Mouse (Mus musculus): ENCODE results near the gene Sf3b2. TPM values are rescaled to one million over a fixed set of nuclear protein-coding genes. Genes with fewer than 3 reads are reported as not detected.

Sf3b2 gene
- polyA plus RNA-seq (2014; fragmentation: Illumina TruSeq; extraction: RNeasy Lipid Tissue Mini Kit (QIAGEN cat#74804); ENCODE audit: low read depth, low replicate concordance), result 42.7 TPM

DNA sequence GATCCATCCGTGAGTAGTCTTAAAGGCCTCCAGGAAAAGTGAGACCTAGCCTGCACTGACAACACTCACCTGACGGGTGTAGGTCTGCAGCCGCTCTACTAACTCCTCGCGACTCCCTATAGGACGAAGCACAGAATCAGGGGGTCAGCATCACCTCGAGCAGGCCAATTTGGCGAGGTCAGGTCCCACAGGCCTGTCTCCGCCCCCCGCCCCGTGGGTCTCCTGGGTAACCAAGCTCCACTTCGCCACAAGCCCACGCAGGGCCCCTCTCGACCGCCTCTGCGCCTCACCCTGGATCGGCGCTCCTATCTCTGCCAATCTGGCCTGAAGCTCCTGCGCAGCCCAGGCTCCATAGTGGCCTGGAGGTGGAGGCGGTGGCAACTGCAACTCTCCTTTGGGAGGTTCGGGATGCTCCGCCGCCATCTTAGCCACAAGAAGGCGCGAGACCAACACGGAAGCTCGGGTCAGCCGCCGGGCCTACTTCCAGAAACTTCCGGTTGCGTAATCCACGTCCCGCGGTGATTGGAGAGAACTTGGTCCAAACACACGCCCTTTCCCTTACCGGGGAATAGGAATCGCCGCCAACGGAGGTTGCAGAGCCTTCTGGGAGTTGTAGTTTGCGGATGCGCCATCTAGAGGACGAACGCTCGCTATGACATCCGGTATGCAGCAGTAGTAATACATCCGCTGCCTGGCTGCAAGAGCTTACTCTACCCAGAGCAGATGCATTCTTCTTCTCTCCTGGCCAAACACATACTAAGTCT is at the start of gene Sf3b2:
TSS of gene Sf3b2 (minus strand) at position 484 of the 764 bp plus-strand sequence.

DNA sequence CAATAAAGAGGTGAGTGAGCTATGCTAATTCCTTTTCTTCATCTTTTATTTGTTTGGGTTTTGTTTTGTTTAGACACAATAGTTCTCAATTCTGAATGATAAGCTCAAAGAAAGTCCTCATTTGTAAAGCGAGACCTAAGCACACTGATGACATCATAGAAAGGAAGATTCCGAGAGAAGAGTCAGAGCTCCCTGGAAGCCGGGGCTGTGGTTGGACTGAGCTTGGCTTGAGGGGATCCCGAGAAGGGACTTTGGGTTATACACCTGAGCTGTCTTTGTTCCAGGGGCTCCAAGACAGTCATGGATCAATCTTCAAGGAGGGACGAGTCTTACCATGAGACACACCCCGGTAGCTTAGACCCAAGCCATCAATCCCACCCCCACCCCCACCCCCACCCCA is 40.2 kb upstream of the Sf3b2 start, which contains the start of gene Catsper1:
TSS of gene Catsper1 (plus strand) at position 301 of the 400 bp plus-strand sequence.

DNA sequence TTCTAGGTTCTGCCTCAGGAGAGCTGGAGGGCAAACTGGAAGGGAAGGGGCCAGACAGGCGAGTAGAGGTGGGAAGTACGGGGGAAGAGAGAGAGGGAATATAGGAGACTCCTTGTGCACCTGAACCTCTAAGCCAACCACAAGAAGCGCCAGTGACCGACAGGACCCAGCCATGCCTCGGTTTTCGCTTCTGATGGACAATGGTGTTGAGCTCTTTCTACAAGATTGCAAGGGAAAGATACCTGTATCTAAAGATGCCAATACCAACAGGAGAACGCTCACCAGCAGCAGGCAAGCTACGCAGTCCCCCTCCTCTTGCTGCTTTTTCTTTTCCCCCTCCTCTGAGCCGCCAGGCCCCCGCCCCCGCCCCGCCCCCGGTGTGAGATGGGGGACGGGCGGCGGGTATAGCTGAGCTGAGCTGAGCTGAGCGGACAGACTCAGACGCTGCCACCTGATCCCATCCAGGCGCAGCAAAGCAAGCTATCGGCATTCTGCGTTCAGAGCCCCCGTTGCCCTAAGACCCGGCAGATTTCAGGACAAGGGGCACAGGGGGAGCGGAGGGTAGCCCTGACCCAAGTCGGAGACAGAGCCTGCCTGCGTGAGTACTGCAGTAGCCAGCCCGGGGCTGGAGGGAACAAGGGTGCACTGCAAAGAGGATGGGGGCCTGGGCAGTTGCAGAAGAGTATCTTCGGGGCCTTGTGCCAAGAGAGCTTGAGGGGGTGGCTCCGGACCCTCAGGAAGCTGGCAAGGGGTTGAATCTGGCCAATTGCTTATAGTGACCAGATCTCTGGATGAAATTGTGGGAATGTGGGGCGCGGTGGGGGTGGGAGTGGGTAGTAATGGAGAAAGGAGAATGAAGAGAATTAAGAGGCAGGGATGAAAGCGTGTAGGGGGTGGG is 2.9 kb upstream of the Sf3b2 start, which contains the start of gene Gal3st3:
TSS of gene Gal3st3 (plus strand) at position 429 of the 898 bp plus-strand sequence.

DNA sequence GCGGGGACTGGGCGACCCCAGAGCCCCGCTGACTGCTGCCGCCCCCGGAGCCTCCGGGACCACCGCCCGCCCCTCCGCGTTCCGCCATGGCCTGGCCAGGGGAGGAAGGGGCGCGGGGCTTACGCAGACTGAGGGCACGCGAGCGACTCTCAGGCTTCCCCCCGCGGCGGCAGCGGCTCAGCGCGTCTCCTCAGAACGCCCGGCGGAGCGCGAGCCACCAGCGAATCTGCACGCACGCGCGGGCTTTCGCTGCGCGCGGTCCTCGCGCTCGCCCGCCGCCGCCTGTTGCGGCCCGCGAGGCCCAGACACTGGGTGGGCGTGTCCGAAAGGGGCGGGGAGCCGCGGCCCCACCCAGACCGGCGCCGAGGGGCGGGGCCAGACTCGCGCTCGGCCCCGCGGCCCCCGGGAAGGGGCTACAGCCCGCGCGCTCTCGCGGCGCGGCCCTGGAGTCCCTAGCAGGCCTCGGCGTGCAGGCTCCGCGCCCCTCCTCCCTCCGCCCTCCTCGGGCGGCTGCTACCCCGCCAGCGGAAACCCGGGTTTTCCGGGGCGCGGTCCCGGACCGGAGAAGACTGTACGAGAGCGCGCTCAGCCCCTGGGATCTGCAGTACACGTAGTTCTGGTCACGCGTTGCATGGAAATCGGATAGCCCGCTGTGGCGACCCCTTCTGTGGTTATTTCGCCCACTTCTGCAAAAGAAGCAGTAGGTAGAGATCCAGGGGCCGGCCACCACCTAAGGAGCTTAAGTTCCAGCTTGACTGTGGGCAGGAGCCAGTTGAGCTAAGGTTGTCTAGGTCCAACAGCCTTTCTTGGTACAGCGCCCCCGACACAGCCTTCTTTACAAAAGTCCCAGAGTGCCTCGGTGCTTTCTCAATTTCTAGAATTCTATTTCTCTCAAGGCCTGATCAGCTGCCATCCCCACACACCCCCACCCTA is 22.2 kb downstream of the Sf3b2 start, which contains the start of gene Pacs1:
TSS of gene Pacs1 (minus strand) at position 319 of the 933 bp plus-strand sequence.

Other genes with a start within 250 kb of the Sf3b2 start
- 1.6 TPM for gene Rin1, start 245.0 kb downstream of the Sf3b2 start, polyA plus RNA-seq (2014; fragmentation: Illumina TruSeq; extraction: RNeasy Lipid Tissue Mini Kit (QIAGEN cat#74804); ENCODE audit: low read depth, low replicate concordance)
- 0.10 TPM for gene Cd248, start 227.4 kb downstream of the Sf3b2 start, polyA plus RNA-seq (2014; fragmentation: Illumina TruSeq; extraction: RNeasy Lipid Tissue Mini Kit (QIAGEN cat#74804); ENCODE audit: low read depth, low replicate concordance)
- gene Tmem151a, start 209.9 kb downstream of the Sf3b2 start, polyA plus RNA-seq (2014; fragmentation: Illumina TruSeq; extraction: RNeasy Lipid Tissue Mini Kit (QIAGEN cat#74804); ENCODE audit: low read depth, low replicate concordance), result 4.4 TPM
- gene Yif1a, start 206.9 kb downstream of the Sf3b2 start, polyA plus RNA-seq (2014; fragmentation: Illumina TruSeq; extraction: RNeasy Lipid Tissue Mini Kit (QIAGEN cat#74804); ENCODE audit: low read depth, low replicate concordance), result 24.1 TPM
- 1.4 TPM for gene Cnih2, start 196.9 kb downstream of the Sf3b2 start, polyA plus RNA-seq (2014; fragmentation: Illumina TruSeq; extraction: RNeasy Lipid Tissue Mini Kit (QIAGEN cat#74804); ENCODE audit: low read depth, low replicate concordance)
- gene Rab1b, start 188.4 kb downstream of the Sf3b2 start, polyA plus RNA-seq (2014; fragmentation: Illumina TruSeq; extraction: RNeasy Lipid Tissue Mini Kit (QIAGEN cat#74804); ENCODE audit: low read depth, low replicate concordance), result 4.9 TPM
- 6.3 TPM for gene Klc2, start 176.9 kb downstream of the Sf3b2 start, polyA plus RNA-seq (2014; fragmentation: Illumina TruSeq; extraction: RNeasy Lipid Tissue Mini Kit (QIAGEN cat#74804); ENCODE audit: low read depth, low replicate concordance)
- 44.3 TPM for gene Pacs1, start 22.3 kb downstream of the Sf3b2 start, polyA plus RNA-seq (2014; fragmentation: Illumina TruSeq; extraction: RNeasy Lipid Tissue Mini Kit (QIAGEN cat#74804); ENCODE audit: low read depth, low replicate concordance)
- 0.18 TPM for gene Gal3st3, start 2.9 kb upstream of the Sf3b2 start, polyA plus RNA-seq (2014; fragmentation: Illumina TruSeq; extraction: RNeasy Lipid Tissue Mini Kit (QIAGEN cat#74804); ENCODE audit: low read depth, low replicate concordance)
- gene Catsper1, start 40.3 kb upstream of the Sf3b2 start, polyA plus RNA-seq (2014; fragmentation: Illumina TruSeq; extraction: RNeasy Lipid Tissue Mini Kit (QIAGEN cat#74804); ENCODE audit: low read depth, low replicate concordance), result 41.2 TPM
- not detected for gene Cst6, start 54.1 kb upstream of the Sf3b2 start, polyA plus RNA-seq (2014; fragmentation: Illumina TruSeq; extraction: RNeasy Lipid Tissue Mini Kit (QIAGEN cat#74804); ENCODE audit: low read depth, low replicate concordance)
- gene Eif1ad, start 71.3 kb upstream of the Sf3b2 start, polyA plus RNA-seq (2014; fragmentation: Illumina TruSeq; extraction: RNeasy Lipid Tissue Mini Kit (QIAGEN cat#74804); ENCODE audit: low read depth, low replicate concordance), result 13.1 TPM
- 12.7 TPM for gene Banf1, start 71.7 kb upstream of the Sf3b2 start, polyA plus RNA-seq (2014; fragmentation: Illumina TruSeq; extraction: RNeasy Lipid Tissue Mini Kit (QIAGEN cat#74804); ENCODE audit: low read depth, low replicate concordance)
- gene Sart1, start 93.2 kb upstream of the Sf3b2 start, polyA plus RNA-seq (2014; fragmentation: Illumina TruSeq; extraction: RNeasy Lipid Tissue Mini Kit (QIAGEN cat#74804); ENCODE audit: low read depth, low replicate concordance), result 2.7 TPM
- gene Tsga10ip, start 107.1 kb upstream of the Sf3b2 start, polyA plus RNA-seq (2014; fragmentation: Illumina TruSeq; extraction: RNeasy Lipid Tissue Mini Kit (QIAGEN cat#74804); ENCODE audit: low read depth, low replicate concordance), result 27.1 TPM
- 20.5 TPM for gene Drap1, start 129.5 kb upstream of the Sf3b2 start, polyA plus RNA-seq (2014; fragmentation: Illumina TruSeq; extraction: RNeasy Lipid Tissue Mini Kit (QIAGEN cat#74804); ENCODE audit: low read depth, low replicate concordance)
- 0.76 TPM for gene AI837181, start 129.7 kb upstream of the Sf3b2 start, polyA plus RNA-seq (2014; fragmentation: Illumina TruSeq; extraction: RNeasy Lipid Tissue Mini Kit (QIAGEN cat#74804); ENCODE audit: low read depth, low replicate concordance)
- gene Fosl1, start 152.1 kb upstream of the Sf3b2 start, polyA plus RNA-seq (2014; fragmentation: Illumina TruSeq; extraction: RNeasy Lipid Tissue Mini Kit (QIAGEN cat#74804); ENCODE audit: low read depth, low replicate concordance), result 0.57 TPM
- gene Ccdc85b, start 162.4 kb upstream of the Sf3b2 start, polyA plus RNA-seq (2014; fragmentation: Illumina TruSeq; extraction: RNeasy Lipid Tissue Mini Kit (QIAGEN cat#74804); ENCODE audit: low read depth, low replicate concordance), result 0.14 TPM
- gene Fibp, start 165.2 kb upstream of the Sf3b2 start, polyA plus RNA-seq (2014; fragmentation: Illumina TruSeq; extraction: RNeasy Lipid Tissue Mini Kit (QIAGEN cat#74804); ENCODE audit: low read depth, low replicate concordance), result 5.3 TPM
- gene Ctsw, start 173.1 kb upstream of the Sf3b2 start, polyA plus RNA-seq (2014; fragmentation: Illumina TruSeq; extraction: RNeasy Lipid Tissue Mini Kit (QIAGEN cat#74804); ENCODE audit: low read depth, low replicate concordance), result not detected
- 0.52 TPM for gene Efemp2, start 178.5 kb upstream of the Sf3b2 start, polyA plus RNA-seq (2014; fragmentation: Illumina TruSeq; extraction: RNeasy Lipid Tissue Mini Kit (QIAGEN cat#74804); ENCODE audit: low read depth, low replicate concordance)
- gene Mus81, start 192.9 kb upstream of the Sf3b2 start, polyA plus RNA-seq (2014; fragmentation: Illumina TruSeq; extraction: RNeasy Lipid Tissue Mini Kit (QIAGEN cat#74804); ENCODE audit: low read depth, low replicate concordance), result 1.2 TPM
- gene Cfl1, start 195.0 kb upstream of the Sf3b2 start, polyA plus RNA-seq (2014; fragmentation: Illumina TruSeq; extraction: RNeasy Lipid Tissue Mini Kit (QIAGEN cat#74804); ENCODE audit: low read depth, low replicate concordance), result 118 TPM
- gene 1700020D05Rik, start 208.3 kb upstream of the Sf3b2 start, polyA plus RNA-seq (2014; fragmentation: Illumina TruSeq; extraction: RNeasy Lipid Tissue Mini Kit (QIAGEN cat#74804); ENCODE audit: low read depth, low replicate concordance), result 127 TPM
- gene Snx32, start 215.1 kb upstream of the Sf3b2 start, polyA plus RNA-seq (2014; fragmentation: Illumina TruSeq; extraction: RNeasy Lipid Tissue Mini Kit (QIAGEN cat#74804); ENCODE audit: low read depth, low replicate concordance), result 0.91 TPM